Mouse (Mus musculus): ENCODE measurements around the gene Prkca. TPM values are rescaled to one million over a fixed set of nuclear protein-coding genes. Genes with fewer than 3 reads are reported as not detected.

Prkca gene
- polyA plus RNA-seq, 1 experiment, result 18.1 TPM

DNA sequence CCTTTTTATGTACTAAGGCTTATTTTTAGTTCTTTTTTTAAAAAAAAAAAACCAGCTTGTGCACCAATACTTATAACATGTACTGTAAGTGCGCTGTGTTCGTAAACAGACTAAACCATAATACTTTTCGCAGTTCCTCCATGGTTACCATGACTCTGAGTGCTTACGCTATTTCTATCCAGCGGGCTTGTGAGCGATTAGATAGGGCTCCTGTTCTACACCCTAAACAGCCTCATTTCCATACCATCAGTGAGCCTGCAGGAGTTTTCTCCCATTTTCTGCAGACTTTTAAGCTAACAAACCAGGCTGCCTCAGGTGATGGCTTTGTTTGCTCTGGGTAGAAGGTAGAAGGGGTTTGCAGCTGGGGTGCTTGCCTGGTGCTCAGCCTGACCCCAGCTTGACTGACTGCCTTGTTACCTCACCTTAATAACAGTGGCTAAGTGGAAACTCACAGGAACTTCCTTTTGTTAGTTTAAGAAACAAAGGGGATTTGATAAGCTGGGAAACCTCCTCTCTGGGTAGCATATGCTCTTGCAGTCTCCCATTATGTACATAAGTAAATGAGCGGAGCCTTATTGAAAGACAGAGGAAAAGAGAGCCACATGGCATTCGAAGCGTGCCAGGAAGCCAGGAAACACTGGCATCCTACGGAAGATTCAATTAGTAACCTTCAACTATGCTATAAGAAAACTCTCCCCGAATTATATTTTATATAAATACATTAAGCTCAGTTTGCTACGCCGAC, 197.8 kb downstream of the Prkca start:
- H3ac ChIP-seq (ENCODE audit: control insufficient read depth, insufficient read length, low read depth), result no peak overlapping the region
- no peak for TF ChIP-seq CTCF (IDR thresholded peaks at IDR 0.05; ENCODE audit: control insufficient read depth, insufficient read depth, insufficient read length)
- TF ChIP-seq FOSL1 (IDR thresholded peaks at IDR 0.05; ENCODE audit: insufficient read depth, low read length, poor library complexity, severe bottlenecking), result no peak
- TF ChIP-seq MAX (IDR thresholded peaks at IDR 0.05), result no peak
- no peak for TF ChIP-seq MYOD1 (IDR thresholded peaks at IDR 0.05; ENCODE audit: control insufficient read depth, insufficient read length, low read depth)
- no peak for TF ChIP-seq USF1 (IDR thresholded peaks at IDR 0.05; ENCODE audit: low read depth)
- TF ChIP-seq MYOG (IDR thresholded peaks at IDR 0.05; ENCODE audit: control insufficient read depth, extremely low read depth, insufficient read length), result no peak
- peaks cover 5% of the 10 kb centered on the region for H3K79me3 ChIP-seq (ENCODE audit: low read depth)
- H3K27me3 ChIP-seq (ENCODE audit: control insufficient read depth, insufficient read depth, insufficient read length), result no peaks in the 10 kb centered on the region
- peaks cover 3% of the 10 kb centered on the region for H3K36me3 ChIP-seq (ENCODE audit: control insufficient read depth, insufficient read depth)
- H3K79me2 ChIP-seq (ENCODE audit: control insufficient read depth, insufficient read depth), result peaks cover 46% of the 10 kb centered on the region
- H3K4me3 ChIP-seq (ENCODE audit: insufficient read depth, poor library complexity, severe bottlenecking), result no peak overlapping the region

DNA sequence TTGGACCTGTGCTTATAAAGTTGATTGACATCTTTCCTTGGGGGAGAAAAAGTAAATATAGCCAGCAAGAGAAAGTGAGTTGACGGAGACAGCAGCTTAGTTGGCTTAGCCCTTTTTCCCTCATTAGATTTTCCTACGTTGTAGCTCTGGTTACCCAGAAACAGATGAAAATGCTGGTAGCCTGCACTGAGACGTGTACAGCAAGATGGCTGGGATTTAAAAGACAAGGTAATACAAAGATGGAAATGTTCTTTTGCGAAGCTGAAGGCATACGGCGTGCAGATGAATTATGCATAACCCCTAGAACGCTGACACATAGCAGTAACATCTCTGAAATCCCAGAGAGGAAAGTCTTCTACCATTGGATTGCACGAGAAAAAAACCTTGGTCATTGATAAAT, 198.6 kb downstream of the Prkca start:
- Histone ChIP-seq H3K4me3 (ENCODE audit: insufficient read depth, poor library complexity, severe bottlenecking) (no peak overlapping the region), H3K27me3 (ENCODE audit: control insufficient read depth, insufficient read depth, insufficient read length) (no peaks in the 10 kb centered on the region), H3K36me3 (ENCODE audit: control insufficient read depth, insufficient read depth) (peaks cover 4% of the 10 kb centered on the region), H3K79me2 (ENCODE audit: control insufficient read depth, insufficient read depth) (peaks cover 53% of the 10 kb centered on the region), H3K79me3 (ENCODE audit: low read depth) (peaks cover 5% of the 10 kb centered on the region), H3ac (ENCODE audit: control insufficient read depth, insufficient read length, low read depth) (no peak overlapping the region)
- TF ChIP-seq USF1 (IDR thresholded peaks at IDR 0.05; ENCODE audit: low read depth) (no peak), CEBPB (IDR thresholded peaks at IDR 0.05; ENCODE audit: low read depth) (no peak), MYOD1 (IDR thresholded peaks at IDR 0.05; ENCODE audit: control insufficient read depth, insufficient read length, low read depth) (no peak), MAX (IDR thresholded peaks at IDR 0.05) (no peak), MYOG (IDR thresholded peaks at IDR 0.05; ENCODE audit: control insufficient read depth, extremely low read depth, insufficient read length) (no peak), CTCF (IDR thresholded peaks at IDR 0.05; ENCODE audit: control insufficient read depth, insufficient read depth, insufficient read length) (no peak), FOSL1 (IDR thresholded peaks at IDR 0.05; ENCODE audit: insufficient read depth, low read length, poor library complexity, severe bottlenecking) (no peak)

DNA sequence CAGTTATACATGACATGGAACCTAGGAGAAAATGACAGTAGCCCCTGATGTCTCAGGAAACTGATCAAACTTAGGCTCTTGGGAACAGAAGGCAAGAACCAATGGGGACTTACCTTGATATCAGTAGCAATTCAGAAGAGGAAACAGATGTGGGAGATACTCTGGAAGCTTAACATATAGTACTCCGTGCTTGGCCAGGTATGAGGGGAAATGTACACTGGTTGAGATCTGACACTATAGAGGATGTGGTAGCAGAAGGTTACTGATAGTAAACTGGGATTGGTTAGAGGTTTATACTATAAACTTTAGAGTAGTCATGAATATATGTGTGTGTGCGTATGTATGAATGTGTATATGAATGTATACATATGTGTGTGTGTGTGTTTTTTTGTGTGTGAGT, 200.0 kb downstream of the Prkca start:
- no peak overlapping the region for H3ac ChIP-seq (ENCODE audit: control insufficient read depth, insufficient read length, low read depth)
- H3K4me3 ChIP-seq (ENCODE audit: insufficient read depth, poor library complexity, severe bottlenecking), result no peak overlapping the region
- no peaks in the 10 kb centered on the region for H3K27me3 ChIP-seq (ENCODE audit: control insufficient read depth, insufficient read depth, insufficient read length)
- peaks cover 4% of the 10 kb centered on the region for H3K36me3 ChIP-seq (ENCODE audit: control insufficient read depth, insufficient read depth)
- peaks cover 5% of the 10 kb centered on the region for H3K79me3 ChIP-seq (ENCODE audit: low read depth)
- no peak for TF ChIP-seq CTCF (IDR thresholded peaks at IDR 0.05; ENCODE audit: control insufficient read depth, insufficient read depth, insufficient read length)
- H3K79me2 ChIP-seq (ENCODE audit: control insufficient read depth, insufficient read depth), result peaks cover 40% of the 10 kb centered on the region

DNA sequence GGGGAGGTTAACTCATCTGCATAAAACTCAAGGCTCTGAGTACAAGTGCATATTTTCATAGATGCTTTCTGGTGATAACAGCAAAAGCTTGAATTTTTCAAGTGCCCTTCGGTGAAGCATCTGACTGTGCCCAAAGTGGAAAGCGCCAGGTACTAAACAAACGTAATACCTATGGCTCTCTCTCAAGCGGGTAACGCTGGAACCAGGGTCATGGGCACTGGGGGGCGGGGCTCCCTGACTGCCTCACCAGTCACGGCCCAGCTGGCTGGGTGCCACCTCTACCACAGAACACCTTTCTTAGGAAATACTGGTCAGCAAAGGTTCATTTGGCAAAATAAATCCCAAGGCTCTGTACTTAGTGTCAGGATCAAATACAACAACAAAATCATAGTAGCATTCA, 203.7 kb downstream of the Prkca start:
- Histone ChIP-seq H3ac (ENCODE audit: control insufficient read depth, insufficient read length, low read depth) (no peak overlapping the region), H3K36me3 (ENCODE audit: control insufficient read depth, insufficient read depth) (peaks cover 4% of the 10 kb centered on the region), H3K27me3 (ENCODE audit: control insufficient read depth, insufficient read depth, insufficient read length) (no peaks in the 10 kb centered on the region), H3K79me2 (ENCODE audit: control insufficient read depth, insufficient read depth) (peaks cover 31% of the 10 kb centered on the region), H3K4me3 (ENCODE audit: insufficient read depth, poor library complexity, severe bottlenecking) (no peak overlapping the region), H3K79me3 (ENCODE audit: low read depth) (peaks cover 1% of the 10 kb centered on the region)
- TF ChIP-seq FOSL1 (IDR thresholded peaks at IDR 0.05; ENCODE audit: insufficient read depth, low read length, poor library complexity, severe bottlenecking) (no peak), USF1 (IDR thresholded peaks at IDR 0.05; ENCODE audit: low read depth) (no peak), CEBPB (IDR thresholded peaks at IDR 0.05; ENCODE audit: low read depth) (no peak), MAX (IDR thresholded peaks at IDR 0.05) (no peak), MYOD1 (IDR thresholded peaks at IDR 0.05; ENCODE audit: control insufficient read depth, insufficient read length, low read depth) (no peak), MYOG (IDR thresholded peaks at IDR 0.05; ENCODE audit: control insufficient read depth, extremely low read depth, insufficient read length) (no peak), CTCF (IDR thresholded peaks at IDR 0.05; ENCODE audit: control insufficient read depth, insufficient read depth, insufficient read length) (no peak)

DNA sequence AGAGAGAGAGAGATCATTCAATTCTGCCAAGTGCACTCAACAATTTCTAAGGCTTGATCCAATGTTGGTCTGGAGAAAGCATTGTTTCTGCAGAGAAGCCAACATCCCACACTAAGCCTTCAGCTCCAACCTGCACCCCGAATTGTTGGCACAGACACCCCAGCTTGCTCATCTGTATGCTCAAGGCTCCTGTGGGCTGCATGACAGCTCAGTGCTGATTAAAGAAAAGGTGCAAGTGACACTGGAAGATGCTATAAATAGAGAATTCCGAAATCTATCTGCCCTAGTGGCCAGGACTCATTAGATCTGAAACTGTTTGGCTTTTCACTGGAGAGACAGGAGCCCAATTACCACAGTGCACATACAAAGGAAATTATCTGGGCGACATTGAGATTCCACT, 207.4 kb downstream of the Prkca start:
- Histone ChIP-seq H3K27me3 (ENCODE audit: control insufficient read depth, insufficient read depth, insufficient read length) (no peaks in the 10 kb centered on the region), H3K79me3 (ENCODE audit: low read depth) (no peaks in the 10 kb centered on the region), H3K79me2 (ENCODE audit: control insufficient read depth, insufficient read depth) (peaks cover 25% of the 10 kb centered on the region)

More for the DNA sequence above, 207.4 kb downstream of the Prkca start:
- no peak overlapping the region for H3K4me3 ChIP-seq (ENCODE audit: insufficient read depth, poor library complexity, severe bottlenecking)
- H3ac ChIP-seq (ENCODE audit: control insufficient read depth, insufficient read length, low read depth), result no peak overlapping the region
- peaks cover 4% of the 10 kb centered on the region for H3K36me3 ChIP-seq (ENCODE audit: control insufficient read depth, insufficient read depth)
- no peak for TF ChIP-seq MYOG (IDR thresholded peaks at IDR 0.05; ENCODE audit: control insufficient read depth, extremely low read depth, insufficient read length)
- TF ChIP-seq CEBPB (IDR thresholded peaks at IDR 0.05; ENCODE audit: low read depth), result no peak
- no peak for TF ChIP-seq FOSL1 (IDR thresholded peaks at IDR 0.05; ENCODE audit: insufficient read depth, low read length, poor library complexity, severe bottlenecking)
- TF ChIP-seq CTCF (IDR thresholded peaks at IDR 0.05; ENCODE audit: control insufficient read depth, insufficient read depth, insufficient read length), result no peak
- no peak for TF ChIP-seq MAX (IDR thresholded peaks at IDR 0.05)
- TF ChIP-seq MYOD1 (IDR thresholded peaks at IDR 0.05; ENCODE audit: control insufficient read depth, insufficient read length, low read depth), result no peak
- no peak for TF ChIP-seq USF1 (IDR thresholded peaks at IDR 0.05; ENCODE audit: low read depth)
